Mouse (Mus musculus) liver (tissue): ENCODE results near the gene Nol10.

ENCODE experiments used
- DNase-seq: peaks from one replicate; pipeline ENCODE4 v3.0.0-alpha.2; 2020; ENCODE audit warnings: mixed read lengths

Gene Nol10

DNA sequence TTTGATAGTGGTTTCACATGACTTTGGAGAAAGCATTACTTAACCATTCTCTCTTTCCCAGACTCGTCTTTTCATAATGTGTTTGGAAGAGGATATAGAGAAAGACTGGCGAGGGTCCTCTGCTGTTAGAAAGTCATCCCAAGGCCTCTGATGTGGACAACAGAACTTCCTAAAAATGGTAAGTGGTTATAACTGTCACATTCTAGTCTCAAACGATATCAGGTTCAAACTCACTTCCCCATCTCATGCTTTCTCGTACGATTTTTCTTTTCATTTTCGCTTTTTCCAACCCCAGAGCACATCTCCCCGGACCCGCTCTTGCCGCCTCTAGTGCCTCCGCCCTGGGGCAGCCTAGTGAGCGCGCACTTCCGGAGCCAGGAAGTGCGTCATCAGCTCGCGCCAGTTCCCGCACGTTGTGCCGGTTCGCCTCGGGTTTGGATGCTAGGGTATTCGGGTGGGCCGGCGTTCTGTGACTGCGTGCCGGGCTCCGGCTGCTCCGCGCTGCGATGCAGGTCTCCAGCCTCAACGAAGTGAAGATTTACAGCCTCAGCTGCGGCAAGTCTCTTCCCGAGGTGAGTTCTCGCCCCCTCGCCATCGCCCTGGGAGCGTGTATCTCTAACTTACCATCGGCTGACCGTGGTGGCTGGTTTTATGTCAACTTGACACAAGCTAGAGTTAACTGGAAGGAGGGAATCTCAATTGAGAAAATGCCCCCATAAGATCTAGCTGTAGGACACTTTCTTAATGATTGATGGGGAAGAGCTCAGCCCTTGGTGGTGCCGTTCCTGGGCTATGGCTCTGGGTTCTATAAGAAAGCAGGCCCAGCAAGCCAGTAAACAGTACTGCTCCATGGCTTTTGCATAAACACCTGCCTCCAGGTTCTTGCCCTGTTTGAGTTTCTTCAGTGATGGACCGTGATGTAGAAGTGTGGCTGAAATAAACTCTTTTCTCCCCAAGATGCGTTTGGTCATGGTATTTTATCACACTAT is at the start of gene Nol10:
Gene Nol10 (plus strand): TSS at position 411 of the 989 bp plus-strand sequence.
- DNase-seq = peak; percentile 87

DNA sequence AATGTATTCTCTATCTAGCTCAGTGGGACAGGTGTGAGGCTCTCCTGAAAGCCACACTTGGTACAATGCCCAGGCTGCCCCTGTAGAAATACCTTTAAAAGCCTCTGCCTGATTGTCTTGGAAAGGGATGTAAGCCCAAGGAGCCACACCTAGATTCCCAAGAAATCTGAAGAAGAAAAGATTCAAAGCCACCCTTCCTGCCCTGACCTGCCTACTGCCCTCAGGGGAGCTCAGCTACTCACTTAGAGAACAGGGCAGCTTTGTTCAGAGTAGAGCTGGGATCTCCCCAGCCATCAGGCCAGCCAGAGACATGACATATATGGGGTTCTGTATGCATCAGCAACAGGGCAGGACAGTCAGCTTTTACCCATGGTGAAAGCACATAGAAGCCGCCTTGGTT is 48.4 kb upstream of the Nol10 start:
- no peak for DNase-seq

DNA sequence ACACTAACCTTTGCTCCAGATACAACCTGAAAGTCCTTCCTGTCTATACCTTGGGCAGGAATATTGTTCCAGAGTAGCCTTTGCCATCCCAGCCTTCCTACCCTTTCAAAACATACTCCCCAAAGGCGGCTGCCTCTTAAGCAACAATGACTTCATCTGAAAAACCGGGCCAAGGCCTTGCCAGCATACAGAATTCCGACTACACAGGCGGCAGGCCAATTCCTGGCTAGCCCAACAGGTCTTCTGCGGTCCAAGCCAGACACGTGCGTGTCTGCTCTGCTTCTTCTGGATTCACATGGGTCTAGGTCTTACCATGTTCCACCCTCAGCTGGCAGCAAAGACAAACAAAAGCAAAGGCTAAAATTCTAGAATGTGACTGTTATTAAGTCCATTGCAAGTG is 42.8 kb upstream of the Nol10 start:
- DNase-seq = no peak

DNA sequence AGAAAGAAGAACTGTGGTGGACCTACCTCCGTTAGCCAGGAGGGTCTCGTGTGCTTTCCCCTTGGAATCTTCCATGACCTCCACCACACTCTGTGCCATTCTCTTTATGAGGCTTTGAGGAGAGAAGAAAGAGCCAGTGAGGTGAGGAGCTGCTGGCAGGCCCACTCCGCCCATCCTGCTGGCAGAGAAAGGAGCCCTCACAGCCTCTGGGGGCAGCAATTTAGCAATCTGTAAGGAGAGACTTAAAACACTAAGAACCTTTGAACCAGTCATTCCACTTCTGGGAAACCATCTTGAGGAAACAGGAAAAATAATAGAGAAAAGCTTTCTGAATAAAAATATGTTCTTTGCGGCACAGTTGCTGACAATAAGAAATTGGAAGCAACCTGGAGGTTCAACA is 40.0 kb upstream of the Nol10 start:
- no peak for DNase-seq

DNA sequence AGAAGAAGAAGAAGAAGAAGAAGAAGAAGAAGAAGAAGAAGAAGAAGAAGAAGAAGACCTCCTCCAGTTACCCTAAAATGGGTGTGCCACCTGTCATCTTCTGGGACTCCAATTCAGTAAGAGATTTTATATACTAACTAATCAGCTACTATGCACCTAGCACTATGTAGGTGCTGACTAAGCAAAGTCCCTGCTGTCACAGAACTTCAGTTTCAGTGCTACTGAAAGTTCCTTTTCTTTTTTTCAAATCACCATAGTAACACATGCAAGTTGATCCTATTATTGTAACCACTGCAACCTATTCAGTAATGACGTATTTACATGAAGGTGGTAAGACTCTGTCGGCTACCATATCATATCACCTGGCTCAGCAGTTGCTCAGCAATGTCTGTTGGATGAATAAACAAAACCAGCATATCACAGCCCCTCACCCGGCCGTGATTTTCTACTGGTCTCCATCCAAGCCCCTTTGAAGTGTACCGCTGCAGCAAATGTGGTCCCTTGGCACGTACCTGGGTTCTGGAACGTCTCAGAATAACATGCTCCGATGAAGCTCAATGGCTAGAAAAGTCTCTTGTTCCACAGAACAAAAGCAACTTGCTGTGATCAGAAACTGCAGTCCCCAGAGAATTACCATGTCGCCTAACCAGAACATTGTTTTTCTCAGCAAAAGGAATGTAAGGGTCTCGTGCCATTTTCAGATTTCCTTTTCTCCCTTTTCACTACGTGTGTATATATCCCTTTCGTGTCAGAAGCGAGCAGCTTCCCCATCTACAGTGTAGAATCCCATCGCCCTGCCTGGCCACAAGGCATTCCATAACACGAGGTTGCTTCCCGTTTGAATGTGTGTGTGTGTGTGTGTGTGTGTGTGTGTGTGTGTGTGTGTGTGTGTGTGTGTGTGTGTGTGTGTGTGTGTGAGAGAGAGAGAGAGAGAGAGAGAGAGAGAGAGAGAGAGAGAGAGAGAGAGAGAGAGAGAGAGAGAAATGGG is 37.1 kb upstream of the Nol10 start:
- no peak for DNase-seq

DNA sequence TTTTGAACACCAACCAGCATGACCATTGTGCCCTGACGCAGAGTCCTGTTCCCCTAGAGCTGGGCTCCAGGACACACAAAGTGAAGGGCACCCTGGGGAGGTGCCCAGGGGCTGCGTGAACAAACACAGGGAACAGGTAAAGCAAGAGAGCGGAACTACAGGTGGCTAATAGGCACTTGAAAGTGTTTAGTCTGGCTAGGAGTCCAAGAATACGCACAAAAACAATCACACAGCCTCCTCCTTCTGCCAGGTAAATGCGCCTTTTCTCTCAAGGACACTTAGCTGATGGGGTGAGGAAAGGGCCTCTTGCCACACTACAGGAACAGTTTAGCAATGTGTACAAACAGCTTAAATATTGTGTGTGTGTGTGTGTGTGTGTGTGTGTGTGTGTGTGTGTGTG is 32.2 kb upstream of the Nol10 start:
- no peak for DNase-seq

DNA sequence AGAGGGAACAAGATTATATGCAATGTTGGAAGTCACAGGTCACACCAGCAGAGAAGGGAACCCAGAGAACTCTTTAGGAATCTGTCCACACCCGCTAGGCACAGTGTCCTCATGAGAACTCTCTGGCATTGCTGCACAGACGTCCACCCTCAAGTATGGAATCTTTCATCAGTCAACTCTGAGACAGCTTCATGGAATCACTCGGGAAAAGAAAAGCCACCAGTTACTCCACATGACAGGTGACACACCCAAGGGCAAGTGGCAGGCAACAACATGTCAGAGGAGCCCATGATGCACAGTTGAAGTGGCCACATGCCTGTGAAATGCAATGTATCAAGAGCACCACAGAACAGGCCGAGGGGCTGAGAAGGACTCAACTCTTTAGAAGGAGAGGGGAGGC is 30.3 kb upstream of the Nol10 start:
- no peak for DNase-seq

DNA sequence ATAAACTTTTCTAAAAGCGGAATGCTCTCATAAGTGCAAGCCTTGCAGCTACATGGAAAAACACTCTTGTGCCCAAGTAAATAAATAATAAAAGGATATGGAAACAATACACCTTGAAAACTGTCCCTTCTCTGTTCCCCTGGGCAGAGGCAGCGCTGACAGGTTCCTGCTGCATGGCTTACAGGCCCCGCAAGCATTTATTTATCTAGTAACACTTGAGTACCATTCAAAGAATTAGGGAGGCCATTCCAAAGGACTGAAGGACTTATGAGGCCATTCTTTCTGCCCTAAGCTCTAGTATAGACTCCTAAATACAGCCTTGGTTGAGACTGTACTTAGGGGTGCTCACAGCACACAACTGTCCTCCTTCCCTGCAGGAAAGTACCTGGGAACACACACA is 29.8 kb upstream of the Nol10 start:
- no peak for DNase-seq

DNA sequence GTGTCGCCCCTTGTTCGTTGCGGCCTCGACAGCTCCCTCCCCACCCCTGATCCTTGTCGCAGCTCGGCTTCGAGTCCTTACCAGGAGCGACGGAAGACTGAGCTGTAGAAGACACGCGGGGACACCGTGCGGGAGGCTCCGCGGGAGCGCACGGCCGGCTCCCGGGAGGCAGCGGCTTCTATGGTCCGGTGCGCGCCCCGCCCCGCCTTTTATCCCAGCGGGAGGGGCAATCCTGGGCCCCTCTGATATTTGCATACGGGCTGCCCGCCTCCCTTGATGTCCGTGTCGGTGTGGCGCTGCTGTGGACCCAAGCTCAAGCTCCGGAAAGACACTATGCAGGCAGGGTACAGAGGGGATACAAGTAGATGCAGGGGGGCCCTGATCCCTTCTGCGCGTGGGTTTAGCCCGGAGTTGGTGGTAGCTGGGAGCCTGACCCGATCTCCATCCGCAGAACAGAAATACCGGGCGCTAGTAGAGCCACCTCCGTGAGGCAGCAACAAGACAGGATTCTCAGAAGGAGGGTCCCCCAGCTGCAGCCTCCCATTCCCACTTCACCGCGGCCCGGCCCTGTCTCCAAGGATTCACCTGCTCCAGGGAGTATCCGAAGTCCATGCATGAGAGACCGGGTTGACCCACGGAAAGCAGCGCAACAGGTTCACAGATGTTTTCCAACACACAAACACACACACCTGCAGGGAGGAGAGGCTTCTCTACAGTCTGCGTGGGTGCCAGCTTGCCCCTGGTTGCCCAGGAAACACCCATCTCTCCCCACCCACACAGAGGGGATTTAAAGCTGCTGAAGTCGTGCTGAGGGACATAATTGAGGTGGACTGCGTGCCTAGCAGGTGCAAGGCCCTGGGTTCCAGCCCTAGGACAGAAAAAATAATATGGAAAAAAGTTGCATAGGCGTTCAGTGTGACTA is 23.4 kb upstream of the Nol10 start:
- peak; percentile 14 for DNase-seq

DNA sequence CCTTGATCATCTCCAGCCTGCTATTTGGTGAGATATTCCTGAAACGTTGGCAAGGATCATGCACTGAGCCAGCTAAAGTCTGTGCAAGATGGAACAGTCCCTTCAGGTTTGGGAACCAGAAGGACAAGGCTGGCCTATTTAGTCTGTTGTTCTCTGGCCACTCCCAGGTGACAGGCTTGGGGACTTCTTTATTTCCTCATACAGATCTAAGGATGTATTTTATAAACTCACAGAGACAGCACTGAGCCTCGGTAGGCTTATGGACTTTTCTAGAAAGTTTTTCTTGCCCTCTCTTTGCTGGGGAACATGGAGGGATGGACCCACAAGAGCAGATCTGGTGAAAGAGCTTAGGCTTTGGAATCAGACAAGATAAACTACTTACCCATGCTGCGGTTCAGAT is 19.0 kb upstream of the Nol10 start, which contains the start of gene Atp6v1c2:
Gene Atp6v1c2 (minus strand): TSS at position 101 of the 400 bp plus-strand sequence.
- no peak for DNase-seq

DNA sequence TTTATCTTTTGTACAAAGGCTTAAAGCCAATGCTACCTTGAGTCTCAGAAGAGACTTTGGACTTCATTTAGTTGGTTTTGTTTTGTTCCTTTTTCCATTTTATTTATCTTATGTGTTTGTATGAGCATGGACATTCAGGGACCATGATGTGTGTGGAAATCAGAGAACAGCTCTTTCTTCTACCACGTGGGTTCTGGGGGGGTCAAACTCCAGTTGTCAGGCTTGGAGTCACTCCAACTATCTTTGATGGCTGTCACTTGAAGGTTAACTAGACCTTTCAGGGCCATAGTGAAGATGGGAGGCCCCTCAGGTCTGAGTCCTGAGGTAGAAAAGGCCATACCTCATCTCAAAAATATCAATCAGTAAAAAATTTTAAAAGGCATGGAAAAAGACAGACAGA is 14.8 kb upstream of the Nol10 start:
- no peak for DNase-seq

DNA sequence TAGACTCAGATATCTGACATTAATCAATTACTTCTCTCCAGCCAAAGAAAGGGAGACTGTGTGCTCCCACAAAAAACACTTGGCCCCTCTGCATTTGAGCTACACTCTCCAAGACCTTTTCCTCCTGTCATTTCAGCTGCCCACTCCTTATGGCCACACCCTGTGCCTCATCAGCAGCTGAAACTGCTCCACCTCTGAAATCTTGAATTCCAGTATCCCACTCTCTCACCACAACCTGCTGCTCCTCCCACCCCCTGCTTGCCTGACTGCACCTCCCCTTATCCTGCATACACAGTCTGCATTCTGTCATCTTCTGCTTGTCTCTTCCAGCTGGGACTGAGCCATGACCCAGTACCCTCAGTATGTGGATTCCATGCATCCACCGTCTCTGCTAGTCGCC is 9.9 kb upstream of the Nol10 start:
- DNase-seq = no peak

DNA sequence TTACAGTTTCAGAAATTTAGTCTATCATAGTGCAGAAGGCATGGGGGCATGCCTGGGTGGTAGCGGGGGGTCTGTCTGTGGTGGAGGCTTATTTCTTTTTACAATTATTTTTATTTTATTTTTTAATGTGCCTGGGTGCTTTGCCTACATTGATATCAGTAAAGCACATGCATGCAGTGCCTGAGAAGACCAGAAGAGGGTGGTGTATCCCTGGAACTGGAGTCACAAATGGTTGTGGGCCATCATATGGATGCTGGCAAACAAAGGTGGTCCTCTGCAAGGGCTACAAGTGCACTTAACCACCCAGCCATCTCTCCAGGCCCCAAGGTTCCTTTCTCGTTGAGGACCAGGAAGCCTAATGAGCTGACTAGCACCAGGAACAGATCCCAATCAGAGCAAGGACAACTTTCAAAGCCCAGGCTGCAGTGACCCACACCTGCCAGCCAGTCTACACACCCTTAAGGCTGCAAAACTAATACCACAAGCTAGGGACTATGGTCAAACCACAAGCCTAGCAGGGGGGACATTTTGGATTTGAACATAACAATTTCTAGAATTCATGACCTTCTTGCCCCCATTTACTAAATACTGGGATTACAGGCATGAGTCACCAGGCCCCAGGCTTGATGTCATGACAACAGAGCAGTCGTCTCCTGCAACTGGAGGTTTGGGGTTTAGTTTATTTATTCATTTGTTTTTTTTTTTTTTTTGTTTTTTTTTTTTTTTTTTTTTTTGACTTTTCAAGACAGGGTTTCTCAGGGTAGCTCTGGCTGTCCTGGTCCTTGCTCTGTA is 8.9 kb upstream of the Nol10 start:
- DNase-seq = no peak

DNA sequence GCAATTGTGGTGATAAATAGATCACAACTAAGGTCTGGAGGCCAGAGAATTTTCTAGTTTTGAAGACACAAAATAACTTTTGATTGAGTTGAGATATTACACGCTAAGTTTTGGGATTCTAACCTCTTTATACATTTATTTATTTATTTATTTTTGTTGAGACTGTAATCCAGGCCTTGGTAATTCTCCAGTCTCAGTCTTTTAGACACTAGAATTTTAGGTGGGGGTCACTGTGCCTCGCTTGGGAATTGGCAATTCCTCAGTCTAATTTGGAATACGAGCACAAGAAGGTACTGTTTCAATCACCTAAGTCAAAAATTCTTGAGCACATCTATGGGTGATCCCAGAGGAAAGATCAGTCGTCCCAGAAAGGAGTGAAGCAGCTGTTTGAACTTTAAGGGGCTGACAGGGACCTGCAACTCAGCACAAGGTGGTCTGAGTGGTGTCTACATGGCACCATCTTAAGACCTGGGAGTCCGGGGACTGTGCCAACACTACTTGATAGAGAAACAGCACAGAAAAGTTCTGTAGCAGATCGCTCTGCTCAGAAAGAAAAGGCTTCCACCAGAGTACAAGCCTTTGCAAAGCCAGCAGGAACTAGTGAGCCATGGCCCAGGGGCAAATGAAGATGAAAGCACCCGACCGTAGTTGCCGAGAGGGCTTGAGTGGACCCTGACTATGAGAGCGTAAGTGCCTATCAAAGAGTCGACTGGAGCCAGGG is 771 bp upstream of the Nol10 start:
- peak; percentile 7 for DNase-seq

DNA sequence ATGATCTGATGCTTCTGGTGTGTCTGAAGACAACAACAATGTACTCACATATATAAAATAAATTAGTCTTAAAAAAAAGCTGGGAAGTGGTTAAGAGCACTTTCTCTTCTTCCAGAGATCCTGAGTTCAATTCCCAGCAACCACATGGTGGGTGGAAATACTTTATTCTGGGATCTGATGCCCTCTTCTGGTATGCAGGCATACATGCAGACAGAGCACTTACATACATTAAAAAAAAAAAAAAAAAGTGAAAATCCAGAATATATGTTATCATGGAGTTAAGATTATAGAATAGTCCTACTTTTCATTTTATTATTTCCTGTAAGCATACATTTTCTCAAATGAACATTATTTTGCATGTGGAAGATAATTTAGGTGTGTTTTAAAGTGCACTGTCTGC is 1.8 kb downstream of the Nol10 start:
- DNase-seq = no peak

DNA sequence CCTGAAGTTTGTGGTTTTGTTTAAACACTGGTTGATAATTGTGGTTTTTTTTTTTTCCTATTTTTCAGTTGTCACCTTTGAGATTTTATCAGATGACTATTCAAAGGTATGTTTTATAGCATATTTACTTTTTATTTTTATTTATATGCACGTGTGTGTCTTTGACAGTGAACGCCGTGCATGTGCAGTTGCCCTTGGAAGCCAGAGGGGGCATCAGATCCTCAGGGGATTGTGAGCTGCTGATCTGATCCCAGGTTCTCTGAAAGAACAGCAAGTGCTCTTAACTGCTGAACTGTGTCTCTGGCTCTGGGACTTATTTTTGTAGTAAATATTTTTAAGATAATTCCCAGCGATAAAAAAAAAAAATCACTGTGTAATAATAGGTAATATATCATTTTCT is 8.6 kb downstream of the Nol10 start:
- DNase-seq = no peak

DNA sequence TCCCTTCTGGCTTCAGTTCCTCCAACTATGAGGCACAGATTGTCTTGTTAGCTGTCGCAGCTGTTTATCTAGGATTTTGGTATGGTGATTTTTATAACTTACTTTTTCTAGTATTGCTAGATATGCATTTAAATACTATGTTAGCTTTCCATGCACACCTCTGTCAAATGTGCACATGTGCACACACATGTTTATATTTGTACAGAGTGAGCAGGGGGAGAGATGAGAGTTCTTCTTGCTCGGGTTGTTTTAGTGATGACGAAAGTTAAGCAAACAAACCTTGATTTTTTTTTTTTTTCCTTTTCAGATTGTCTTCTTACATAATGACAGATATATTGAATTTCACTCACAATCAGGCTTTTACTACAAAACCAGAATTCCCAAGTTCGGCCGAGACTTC is 9.5 kb downstream of the Nol10 start:
- DNase-seq = no peak

DNA sequence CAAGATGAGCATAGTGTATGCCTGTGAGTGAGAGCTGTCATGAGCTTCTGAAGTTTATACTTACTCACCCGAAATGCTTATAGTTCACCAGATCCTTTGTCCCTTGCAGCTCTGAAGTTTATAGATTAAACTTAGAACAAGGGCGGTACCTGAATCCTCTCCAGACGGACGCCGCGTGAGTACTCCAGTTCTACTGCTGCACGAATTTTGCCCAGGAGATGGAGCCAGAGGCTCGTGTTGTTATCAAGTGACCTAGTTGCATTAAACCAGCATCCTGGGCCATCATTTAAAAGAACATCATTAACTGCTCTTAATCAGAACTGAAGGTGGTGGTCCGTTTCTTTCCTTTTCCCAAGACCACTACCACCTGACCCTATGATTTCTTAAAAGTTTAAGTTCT is 10.7 kb downstream of the Nol10 start:
- no peak for DNase-seq

DNA sequence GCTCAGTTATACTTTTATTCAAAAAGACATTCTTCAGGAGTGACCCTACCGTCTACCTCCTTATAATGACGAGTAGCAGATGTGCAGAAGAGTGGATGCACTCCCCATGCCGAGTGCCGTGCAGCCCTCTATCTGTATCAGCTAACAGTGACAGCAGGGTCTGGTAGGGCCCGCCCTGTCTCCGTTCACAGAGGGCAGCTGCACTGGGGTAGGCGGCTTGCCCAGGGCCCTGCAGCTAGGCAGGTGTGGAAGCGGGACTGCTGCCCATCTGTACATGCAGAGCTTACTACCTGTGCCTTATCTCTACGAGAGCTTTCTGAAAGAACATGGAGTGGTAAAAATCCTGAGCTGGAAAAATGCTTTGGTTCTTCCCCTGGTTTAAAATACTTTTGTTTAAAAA is 11.8 kb downstream of the Nol10 start:
- DNase-seq = no peak

DNA sequence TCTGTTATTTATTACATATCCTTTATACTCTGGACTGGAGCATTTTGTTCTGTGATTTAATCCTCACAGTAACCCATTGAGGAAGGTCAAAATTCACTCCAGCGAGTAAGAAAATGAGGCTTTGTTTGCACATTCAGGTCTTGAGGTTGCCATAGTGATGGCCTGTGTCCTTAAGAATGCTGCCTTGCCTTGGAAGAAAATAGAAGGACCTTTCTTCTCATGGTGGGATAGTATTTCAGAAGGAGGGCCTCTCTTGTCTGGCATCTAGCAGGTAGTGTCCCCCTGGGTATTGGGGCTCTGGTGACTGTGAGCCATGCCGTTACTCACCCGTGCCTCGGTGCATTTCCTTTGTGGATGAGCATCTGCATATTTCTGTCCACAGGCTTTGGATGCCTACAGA is 12.4 kb downstream of the Nol10 start:
- DNase-seq = no peak

DNA sequence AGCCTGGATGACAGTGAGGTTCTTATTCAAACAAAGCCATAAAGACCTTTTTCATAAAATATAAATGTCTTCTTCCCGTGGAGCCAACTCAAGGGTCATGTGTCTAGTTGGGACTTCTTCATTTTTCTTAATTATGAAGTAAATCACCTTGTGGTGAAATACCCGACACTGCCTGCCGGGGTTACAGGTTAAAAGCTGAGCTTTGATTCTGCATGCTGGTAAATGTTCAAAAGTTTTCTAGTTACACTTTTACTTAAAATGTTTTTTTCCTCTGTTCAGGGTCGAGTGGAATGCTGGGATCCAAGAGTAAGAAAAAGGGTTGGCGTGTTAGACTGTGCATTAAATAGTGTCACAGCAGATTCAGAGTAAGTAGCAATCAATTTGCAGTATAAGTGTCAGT is 14.1 kb downstream of the Nol10 start:
- no peak for DNase-seq
